Mouse (Mus musculus): Measurements from ENCODE around the gene Tbc1d16. TPM values are rescaled to one million over a fixed set of nuclear protein-coding genes. Genes with fewer than 3 reads are reported as not detected.

Tbc1d16 gene
- polyA plus RNA-seq, 1 experiment from 2014 or later: 15.6 TPM

GRCm38 (mm10) chr11:119159496-119159895 is 68.8 kb downstream of the Tbc1d16 start:
- Histone ChIP-seq H3K4me2 (ENCODE audit: low read depth, low read length) (peak overlapping the region; percentile 29), H3K4me3 (ENCODE audit: low read length) (peak overlapping the region; percentile 25)
- peak; percentile 63 for ATAC-seq (replicated peaks; ENCODE audit: extremely low read depth, insufficient read depth, low FRiP score)

GRCm38 (mm10) chr11:119157377-119158189 is 70.7 kb downstream of the Tbc1d16 start:
- 0 out of 2 replicates have a peak overlapping the region, but pooled peaks have one; percentile 10 for H3K9ac ChIP-seq (ENCODE audit: low read length)

More at GRCm38 (mm10) chr11:119159496-119159895, 68.8 kb downstream of the Tbc1d16 start:
- Histone ChIP-seq H3K9ac (ENCODE audit: low read length) (no peak overlapping the region), H3K27ac (ENCODE audit: low read length) (no peak overlapping the region), H3K4me1 (ENCODE audit: control insufficient read depth, insufficient read depth, low read length) (peaks cover 16% of the 10 kb centered on the region), H3K9me3 (replicated peaks; ENCODE audit: control insufficient read depth, low read length) (no peaks in the 10 kb centered on the region), H3K36me3 (ENCODE audit: control insufficient read depth, insufficient read depth) (peaks cover 10% of the 10 kb centered on the region), H3K27me3 (ENCODE audit: control insufficient read depth, insufficient read depth, low read length) (no peaks in the 10 kb centered on the region)
- WGBS: 40% methylated on average over 11 of the region's 11 CpGs

DNA sequence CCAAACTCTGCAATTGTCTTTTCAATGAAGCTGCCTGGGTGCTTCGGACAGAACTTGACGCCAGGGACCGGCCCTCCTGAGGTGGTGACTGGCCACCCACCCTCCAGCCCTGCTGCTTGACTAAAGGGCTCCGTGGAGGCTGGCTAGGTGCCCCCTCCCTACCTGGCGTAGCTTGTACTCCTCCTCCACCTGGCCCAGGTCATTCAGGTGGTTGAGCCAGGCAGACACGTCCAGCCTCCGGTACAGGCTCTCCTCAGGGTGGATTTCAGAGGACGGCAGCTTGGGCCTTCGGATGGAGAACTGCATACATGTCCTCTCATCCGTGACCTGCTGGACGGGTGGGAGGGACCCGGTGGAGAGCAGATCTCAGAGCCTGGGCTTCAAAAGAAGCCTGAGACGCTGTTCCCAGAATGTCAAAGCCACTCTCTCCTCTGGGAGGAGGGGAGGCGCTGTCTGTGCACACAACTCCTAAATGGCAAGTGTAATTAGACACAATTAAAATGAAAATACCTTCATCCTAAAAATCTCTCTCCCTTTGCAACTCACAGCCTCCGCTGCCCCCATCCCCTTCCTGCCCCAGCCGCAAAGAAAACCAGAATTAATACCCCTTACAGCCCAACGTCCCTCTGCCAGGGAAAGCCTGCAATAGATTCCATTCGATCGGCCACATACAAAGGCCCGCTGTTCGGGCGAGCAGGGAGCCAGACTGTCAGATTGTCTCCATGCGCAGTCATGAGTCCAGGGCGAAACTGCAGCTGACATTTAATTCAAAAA is 71.6 kb downstream of the Tbc1d16 start:
- Histone ChIP-seq H3K36me3 (ENCODE audit: control insufficient read depth, insufficient read depth) (peaks cover 15% of the 10 kb centered on the region), H3K4me1 (ENCODE audit: control insufficient read depth, insufficient read depth, low read length) (peaks cover 20% of the 10 kb centered on the region), H3K27me3 (ENCODE audit: control insufficient read depth, insufficient read depth, low read length) (no peaks in the 10 kb centered on the region), H3K4me3 (ENCODE audit: low read length) (no peak overlapping the region), H3K27ac (ENCODE audit: low read length) (no peak overlapping the region), H3K9me3 (replicated peaks; ENCODE audit: control insufficient read depth, low read length) (no peaks in the 10 kb centered on the region), H3K4me2 (ENCODE audit: low read depth, low read length) (no peak overlapping the region), H3K9ac (ENCODE audit: low read length) (no peak overlapping the region)
- ATAC-seq (replicated peaks; ENCODE audit: extremely low read depth, insufficient read depth, low FRiP score): no peak
- 64% methylated on average over 24 of the region's 24 CpGs for WGBS

More at GRCm38 (mm10) chr11:119157377-119158189, 70.7 kb downstream of the Tbc1d16 start:
- 45% methylated on average over 20 of the region's 20 CpGs for WGBS
- peaks cover 12% of the 10 kb centered on the region for H3K4me1 ChIP-seq (ENCODE audit: control insufficient read depth, insufficient read depth, low read length)
- peaks cover 15% of the 10 kb centered on the region for H3K36me3 ChIP-seq (ENCODE audit: control insufficient read depth, insufficient read depth)
- H3K4me3 ChIP-seq (ENCODE audit: low read length): no peak overlapping the region
- H3K4me2 ChIP-seq (ENCODE audit: low read depth, low read length): no peak overlapping the region
- H3K27ac ChIP-seq (ENCODE audit: low read length): no peak overlapping the region; the same call in 1 of the 2 replicates
- H3K9me3 ChIP-seq (replicated peaks; ENCODE audit: control insufficient read depth, low read length): no peaks in the 10 kb centered on the region
- no peak for ATAC-seq (replicated peaks; ENCODE audit: extremely low read depth, insufficient read depth, low FRiP score)
- H3K27me3 ChIP-seq (ENCODE audit: control insufficient read depth, insufficient read depth, low read length): no peaks in the 10 kb centered on the region

- no peak for ATAC-seq (replicated peaks; ENCODE audit: extremely low read depth, insufficient read depth, low FRiP score)
- H3K4me1 ChIP-seq (ENCODE audit: control insufficient read depth, insufficient read depth, low read length): peaks cover 20% of the 10 kb centered on the region
- peaks cover 15% of the 10 kb centered on the region for H3K36me3 ChIP-seq (ENCODE audit: control insufficient read depth, insufficient read depth)
- H3K4me3 ChIP-seq (ENCODE audit: low read length): no peak overlapping the region
- no peak overlapping the region for H3K9ac ChIP-seq (ENCODE audit: low read length)
- no peaks in the 10 kb centered on the region for H3K9me3 ChIP-seq (replicated peaks; ENCODE audit: control insufficient read depth, low read length)
- H3K27ac ChIP-seq (ENCODE audit: low read length): no peak overlapping the region
- 73% methylated on average over 30 of the region's 30 CpGs for whole genome bisulfite sequencing
- H3K4me2 ChIP-seq (ENCODE audit: low read depth, low read length): no peak overlapping the region
- no peaks in the 10 kb centered on the region for H3K27me3 ChIP-seq (ENCODE audit: control insufficient read depth, insufficient read depth, low read length)
Measured at GRCm38 (mm10) chr11:119155638-119156480, 72.4 kb downstream of the Tbc1d16 start.

DNA sequence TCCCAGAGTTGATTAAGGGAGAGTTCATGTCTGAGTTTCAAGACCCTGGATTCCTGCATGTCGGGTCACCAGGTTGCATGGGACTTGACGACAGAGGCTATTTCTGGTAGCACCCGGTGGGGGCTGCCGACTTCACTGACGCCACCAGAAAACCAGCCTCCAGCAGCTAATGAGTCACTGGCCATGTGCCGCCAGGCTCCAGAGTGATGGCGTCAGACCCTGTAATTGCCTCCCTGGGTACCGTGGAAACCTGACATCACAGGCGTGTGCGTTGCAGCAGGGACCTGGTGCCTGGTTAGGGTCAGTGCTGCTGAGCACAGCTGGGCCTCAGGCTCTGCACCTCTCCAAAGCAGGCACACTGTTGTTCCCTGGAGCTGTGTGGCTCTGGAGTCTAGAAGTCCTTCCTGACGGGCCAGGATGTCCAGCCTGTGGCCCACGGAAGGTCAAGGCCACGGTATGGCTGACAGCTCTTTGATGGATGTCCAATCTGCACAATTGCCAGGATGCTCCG is 75.9 kb downstream of the Tbc1d16 start:
- Histone ChIP-seq H3K9me3 (replicated peaks; ENCODE audit: control insufficient read depth, low read length) (no peaks in the 10 kb centered on the region), H3K36me3 (ENCODE audit: control insufficient read depth, insufficient read depth) (peaks cover 27% of the 10 kb centered on the region), H3K27me3 (ENCODE audit: control insufficient read depth, insufficient read depth, low read length) (no peaks in the 10 kb centered on the region), H3K4me1 (ENCODE audit: control insufficient read depth, insufficient read depth, low read length) (peaks cover 10% of the 10 kb centered on the region), H3K4me3 (ENCODE audit: low read length) (no peak overlapping the region), H3K4me2 (ENCODE audit: low read depth, low read length) (no peak overlapping the region), H3K27ac (ENCODE audit: low read length) (no peak overlapping the region), H3K9ac (ENCODE audit: low read length) (no peak overlapping the region)
- peak; percentile 64; the same call in 1 of the 2 replicates for ATAC-seq (replicated peaks; ENCODE audit: extremely low read depth, insufficient read depth, low FRiP score)
- WGBS: 31% methylated on average over 14 of the region's 14 CpGs

DNA sequence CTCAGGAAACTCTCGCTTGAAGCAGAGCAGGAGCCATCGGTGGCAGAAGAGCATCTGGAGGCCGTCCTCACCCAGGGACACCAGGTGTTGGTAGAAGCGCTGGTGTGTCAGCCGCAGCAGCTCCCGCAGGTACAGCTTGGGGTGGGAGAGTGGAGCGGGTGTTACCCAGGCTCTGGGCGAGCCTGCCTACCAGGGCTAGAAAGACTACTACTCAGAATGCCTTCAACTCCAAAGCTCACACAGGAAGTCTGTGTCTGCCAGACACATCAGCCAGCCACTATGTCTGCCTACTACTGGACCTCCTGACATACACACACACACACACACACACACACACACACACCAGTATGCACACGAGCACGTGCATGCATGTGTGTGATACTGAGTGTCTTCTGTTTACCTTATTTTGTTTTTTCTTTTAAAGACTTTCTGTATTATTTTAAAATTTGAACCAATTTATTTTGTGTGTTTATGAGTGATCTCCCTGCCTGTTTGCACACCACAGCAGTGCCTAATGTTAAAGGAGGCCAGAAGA is 77.2 kb downstream of the Tbc1d16 start:
- no peak overlapping the region for H3K9ac ChIP-seq (ENCODE audit: low read length)
- H3K4me3 ChIP-seq (ENCODE audit: low read length): no peak overlapping the region
- H3K4me2 ChIP-seq (ENCODE audit: low read depth, low read length): no peak overlapping the region
- no peaks in the 10 kb centered on the region for H3K9me3 ChIP-seq (replicated peaks; ENCODE audit: control insufficient read depth, low read length)
- peaks cover 10% of the 10 kb centered on the region for H3K4me1 ChIP-seq (ENCODE audit: control insufficient read depth, insufficient read depth, low read length)
- H3K27me3 ChIP-seq (ENCODE audit: control insufficient read depth, insufficient read depth, low read length): no peaks in the 10 kb centered on the region
- no peak for ATAC-seq (replicated peaks; ENCODE audit: extremely low read depth, insufficient read depth, low FRiP score)
- no peak overlapping the region for H3K27ac ChIP-seq (ENCODE audit: low read length)
- peaks cover 24% of the 10 kb centered on the region for H3K36me3 ChIP-seq (ENCODE audit: control insufficient read depth, insufficient read depth)
- 80% methylated on average over 10 of the region's 10 CpGs for WGBS

DNA sequence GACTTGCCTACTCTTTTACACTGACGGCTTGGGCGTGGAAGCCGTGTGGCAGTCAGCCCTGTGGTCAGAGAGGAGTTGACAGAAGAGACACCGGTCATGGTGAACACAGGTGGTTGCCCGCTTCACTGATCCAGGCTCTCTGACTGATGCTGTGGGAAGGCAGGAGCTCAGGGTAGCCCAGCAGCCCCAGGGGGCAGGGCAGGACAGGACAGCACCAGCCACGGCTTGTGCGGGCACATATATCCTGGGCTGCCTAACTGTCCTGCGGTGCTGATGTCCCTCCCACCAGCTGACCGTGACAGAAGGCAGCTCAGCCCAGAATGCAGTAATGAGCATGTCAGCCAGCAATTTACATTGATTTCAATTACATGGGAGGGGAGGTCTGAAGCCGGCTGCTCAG is 77.9 kb downstream of the Tbc1d16 start:
- no peak for ATAC-seq (replicated peaks; ENCODE audit: extremely low read depth, insufficient read depth, low FRiP score)
- H3K36me3 ChIP-seq (ENCODE audit: control insufficient read depth, insufficient read depth): peaks cover 21% of the 10 kb centered on the region
- H3K27ac ChIP-seq (ENCODE audit: low read length): no peak overlapping the region; the same call in 1 of the 2 replicates
- H3K4me3 ChIP-seq (ENCODE audit: low read length): no peak overlapping the region
- WGBS: 83% methylated on average over 10 of the region's 10 CpGs
- no peak overlapping the region for H3K4me2 ChIP-seq (ENCODE audit: low read depth, low read length)
- H3K9ac ChIP-seq (ENCODE audit: low read length): no peak overlapping the region
- peaks cover 10% of the 10 kb centered on the region for H3K4me1 ChIP-seq (ENCODE audit: control insufficient read depth, insufficient read depth, low read length)
- no peaks in the 10 kb centered on the region for H3K27me3 ChIP-seq (ENCODE audit: control insufficient read depth, insufficient read depth, low read length)
- no peaks in the 10 kb centered on the region for H3K9me3 ChIP-seq (replicated peaks; ENCODE audit: control insufficient read depth, low read length)

DNA sequence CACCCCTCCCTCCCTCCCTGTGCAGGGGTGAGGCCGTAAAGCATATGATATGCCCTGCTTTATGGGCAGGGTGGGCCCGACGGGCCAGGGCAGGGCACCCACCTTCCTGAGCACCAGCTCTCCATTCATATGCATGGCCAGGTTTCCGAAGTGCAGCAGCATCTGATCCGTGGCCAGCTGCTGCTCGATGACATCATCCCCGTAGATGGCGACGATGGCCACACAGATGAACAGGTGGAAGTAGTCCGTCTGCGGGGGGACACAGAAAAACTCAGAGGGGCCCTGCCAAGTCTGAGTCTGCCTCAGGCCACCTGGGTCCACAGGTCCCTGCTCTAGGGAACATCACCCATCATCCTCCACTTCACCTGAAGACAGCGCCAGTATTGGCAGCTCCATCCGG is 79.5 kb downstream of the Tbc1d16 start:
- Histone ChIP-seq H3K4me2 (ENCODE audit: low read depth, low read length) (no peak overlapping the region), H3K27me3 (ENCODE audit: control insufficient read depth, insufficient read depth, low read length) (no peaks in the 10 kb centered on the region), H3K4me3 (ENCODE audit: low read length) (no peak overlapping the region), H3K36me3 (ENCODE audit: control insufficient read depth, insufficient read depth) (peaks cover 14% of the 10 kb centered on the region), H3K27ac (ENCODE audit: low read length) (no peak overlapping the region), H3K4me1 (ENCODE audit: control insufficient read depth, insufficient read depth, low read length) (peaks cover 14% of the 10 kb centered on the region), H3K9ac (ENCODE audit: low read length) (no peak overlapping the region), H3K9me3 (replicated peaks; ENCODE audit: control insufficient read depth, low read length) (no peaks in the 10 kb centered on the region)
- no peak for ATAC-seq (replicated peaks; ENCODE audit: extremely low read depth, insufficient read depth, low FRiP score)
- 90% methylated on average over 13 of the region's 13 CpGs for WGBS

Measured in heart, embryonic 16.5 days (tissue).